Mouse (Mus musculus): ENCODE measurements at regions not wholly inside any gene's neighbourhood (a gene's known extent, or its start where the extent isn't known, plus 50 kb on each side); places are given as distances from the start of the nearest gene placed in this dataset.

DNA sequence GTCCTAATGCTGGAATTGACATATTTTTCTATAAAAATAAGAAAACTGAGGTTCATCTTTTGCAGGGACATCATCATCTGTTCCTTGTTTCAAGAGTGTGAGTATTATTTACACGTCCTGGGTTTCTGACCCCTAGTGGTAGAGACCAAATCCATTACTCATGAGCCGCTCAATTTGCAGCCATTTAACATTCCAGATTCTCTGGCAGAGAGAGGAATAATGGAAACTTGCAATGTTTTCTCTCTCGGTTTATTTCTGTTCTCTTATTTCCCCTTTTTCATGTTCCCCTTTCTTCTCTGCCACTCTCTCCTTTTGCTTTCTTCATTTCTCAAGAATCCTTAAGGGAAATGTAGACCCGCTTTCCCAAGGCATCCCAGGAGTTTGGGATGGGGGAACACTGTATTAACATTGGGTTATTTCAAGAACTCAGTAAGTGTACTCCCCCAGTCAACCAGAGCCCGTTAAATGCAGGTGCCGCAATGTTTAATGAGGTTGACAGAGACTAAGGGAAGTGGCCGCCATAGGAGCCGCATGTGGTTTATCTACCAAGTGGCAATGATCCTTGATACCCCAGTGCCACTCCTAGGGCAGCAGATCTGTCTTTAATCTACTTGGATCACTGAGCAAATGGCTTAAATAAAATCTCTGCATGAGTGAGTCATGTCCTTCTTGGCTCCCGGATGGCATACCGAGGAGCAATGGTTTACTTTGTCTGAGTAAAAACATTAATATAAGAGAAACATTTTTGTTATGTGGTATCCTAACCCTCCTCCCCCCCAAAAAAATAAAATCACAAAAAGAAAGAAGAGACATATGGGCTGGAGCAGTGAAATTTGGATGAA, 206.3 kb downstream of the Map2k6 start:
- H3K4me3 ChIP-seq (ENCODE audit: control insufficient read depth in 1 of 2, insufficient read depth in 1 of 2, low read depth in 2 of 2, low read length in 2 of 2) = no peak overlapping the region
- no peaks in the 10 kb centered on the region for H3K27me3 ChIP-seq (ENCODE audit: control insufficient read depth in 1 of 2, insufficient read depth in 2 of 2, low read length in 2 of 2)
- no peaks in the 10 kb centered on the region for H3K4me1 ChIP-seq (ENCODE audit: control insufficient read depth in 1 of 2, insufficient read depth in 2 of 2, low read length in 2 of 2)
- no peak for DNase-seq (ENCODE audit: low read depth, low spot score)
- H3K9me3 ChIP-seq (replicated peaks; ENCODE audit: insufficient read depth, low read length) = no peaks in the 10 kb centered on the region
- no peaks in the 10 kb centered on the region for H3K79me2 ChIP-seq (ENCODE audit: control insufficient read depth, insufficient read depth, low read length, poor library complexity)
- H3K9ac ChIP-seq (ENCODE audit: control insufficient read depth, low read depth, low read length, poor library complexity, severe bottlenecking) = no peak overlapping the region
- no peaks in the 10 kb centered on the region for H3K36me3 ChIP-seq (ENCODE audit: control insufficient read depth in 1 of 2, insufficient read depth in 2 of 2, low read length in 2 of 2)
- H3K27ac ChIP-seq (ENCODE audit: control insufficient read depth, low read depth, low read length) = no peak overlapping the region
- no peak for TF ChIP-seq EP300 (IDR thresholded peaks at IDR 0.05; ENCODE audit: low read depth in 1 of 2, low read length in 2 of 2)
- TF ChIP-seq GATA1 (IDR thresholded peaks at IDR 0.05; ENCODE audit: low read depth, low read length) = no peak
- no peak for TF ChIP-seq MYB (IDR thresholded peaks at IDR 0.05; ENCODE audit: low read depth, low read length)
- TF ChIP-seq NELFE (IDR thresholded peaks at IDR 0.05; ENCODE audit: low read depth, low read length) = no peak
- no peak for TF ChIP-seq KAT2A (conservative IDR thresholded peaks at IDR 0.05; ENCODE audit: low read depth, low read length)
- no peak for TF ChIP-seq MAZ (IDR thresholded peaks at IDR 0.05; ENCODE audit: low read depth, low read length)
- no peak for TF ChIP-seq BHLHE40 (IDR thresholded peaks at IDR 0.05; ENCODE audit: borderline replicate concordance, low read depth, low read length)
- TF ChIP-seq E2F4 (IDR thresholded peaks at IDR 0.05; ENCODE audit: borderline replicate concordance, low read depth, low read length) = no peak
- no peak for TF ChIP-seq CHD2 (IDR thresholded peaks at IDR 0.05; ENCODE audit: low read length)

DNA sequence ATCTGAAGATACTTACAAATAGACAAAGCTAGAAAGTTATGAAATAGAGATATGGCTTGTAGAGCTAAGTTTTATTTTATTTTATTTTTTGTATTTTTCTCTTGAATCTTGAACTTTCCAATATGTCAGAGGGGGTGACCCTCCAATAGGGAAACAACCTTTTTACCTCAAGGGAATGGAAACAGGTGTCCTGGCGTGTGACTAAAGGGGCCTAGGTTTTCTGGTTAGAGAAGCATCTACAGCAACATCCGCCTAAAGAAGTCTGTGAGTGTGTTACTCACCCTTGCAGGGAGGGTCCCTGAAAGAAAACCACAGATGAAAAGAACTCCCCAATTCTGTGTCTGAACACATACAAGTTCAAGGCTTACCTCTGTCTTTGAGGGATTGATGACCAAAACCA, 210.4 kb downstream of the Map2k6 start:
- Histone ChIP-seq H3K4me1 (ENCODE audit: control insufficient read depth in 1 of 2, insufficient read depth in 2 of 2, low read length in 2 of 2) (no peaks in the 10 kb centered on the region), H3K4me3 (ENCODE audit: control insufficient read depth in 1 of 2, insufficient read depth in 1 of 2, low read depth in 2 of 2, low read length in 2 of 2) (no peak overlapping the region), H3K79me2 (ENCODE audit: control insufficient read depth, insufficient read depth, low read length, poor library complexity) (no peaks in the 10 kb centered on the region), H3K9ac (ENCODE audit: control insufficient read depth, low read depth, low read length, poor library complexity, severe bottlenecking) (no peak overlapping the region), H3K36me3 (ENCODE audit: control insufficient read depth in 1 of 2, insufficient read depth in 2 of 2, low read length in 2 of 2) (no peaks in the 10 kb centered on the region), H3K27ac (ENCODE audit: control insufficient read depth, low read depth, low read length) (no peak overlapping the region), H3K27me3 (ENCODE audit: control insufficient read depth in 1 of 2, insufficient read depth in 2 of 2, low read length in 2 of 2) (no peaks in the 10 kb centered on the region), H3K9me3 (replicated peaks; ENCODE audit: insufficient read depth, low read length) (no peaks in the 10 kb centered on the region)
- DNase-seq (ENCODE audit: low read depth, low spot score) = no peak
- no peak for TF ChIP-seq SMC3 (IDR thresholded peaks at IDR 0.05; ENCODE audit: low read depth, low read length)
- TF ChIP-seq UBTF (IDR thresholded peaks at IDR 0.05; ENCODE audit: borderline replicate concordance, insufficient read depth, low read depth, low read length) = no peak
- TF ChIP-seq USF1 (IDR thresholded peaks at IDR 0.05; ENCODE audit: low read depth, low read length) = no peak
- TF ChIP-seq KAT2A (conservative IDR thresholded peaks at IDR 0.05; ENCODE audit: low read depth, low read length) = no peak
- no peak for TF ChIP-seq E2F4 (IDR thresholded peaks at IDR 0.05; ENCODE audit: borderline replicate concordance, low read depth, low read length)
- TF ChIP-seq GATA1 (IDR thresholded peaks at IDR 0.05; ENCODE audit: low read depth, low read length) = no peak
- TF ChIP-seq MYC (IDR thresholded peaks at IDR 0.05; ENCODE audit: low read depth, low read length) = no peak
- TF ChIP-seq HCFC1 (IDR thresholded peaks at IDR 0.05; ENCODE audit: low read depth, low read length) = no peak
- no peak for TF ChIP-seq MYB (IDR thresholded peaks at IDR 0.05; ENCODE audit: low read depth, low read length)
- TF ChIP-seq BHLHE40 (IDR thresholded peaks at IDR 0.05; ENCODE audit: borderline replicate concordance, low read depth, low read length) = no peak
- TF ChIP-seq SIN3A (IDR thresholded peaks at IDR 0.05; ENCODE audit: low read length) = no peak
- TF ChIP-seq GABPA (IDR thresholded peaks at IDR 0.05; ENCODE audit: low read depth, low read length) = no peak
- TF ChIP-seq TBP (IDR thresholded peaks at IDR 0.05; ENCODE audit: low read depth, low read length) = no peak
- no peak for TF ChIP-seq MXI1 (IDR thresholded peaks at IDR 0.05; ENCODE audit: low read depth, low read length)
- TF ChIP-seq POLR2AphosphoS2 (IDR thresholded peaks at IDR 0.05; ENCODE audit: low read length) = no peak
